Mouse (Mus musculus) liver, embryonic 16.5 days (tissue): ENCODE measurements around the gene Dnah12. TPM values are rescaled to one million over a fixed set of nuclear protein-coding genes. Genes with fewer than 3 reads are reported as not detected.
"Not testable (repeated sequence)": the region's sequence is repeated elsewhere in the genome, so short reads cannot be mapped to it uniquely, and the experiment has no call there.

Experiments used
- ATAC-seq: fragments of 200-750 bp; cut with Nextera tagmentation; 2 replicates; pipeline ENCODE4 v1.8.0; 2017; ENCODE audit warnings: low read depth, mild to moderate bottlenecking, moderate number of reproducible peaks, moderate library complexity
- H3K27ac ChIP-seq: fragments of 300-500 bp; sonication (generic); 2 replicates; pipeline ENCODE4 v1.5.1; 2014; ENCODE audit warnings: mild to moderate bottlenecking, low read length
- H3K27me3 ChIP-seq: fragments of 300-500 bp; sonication (generic); 2 replicates; pipeline ENCODE4 v1.6.1; 2014; ENCODE audit warnings: low read depth, low read length, mixed read lengths; ENCODE audit not compliant: control insufficient read depth, insufficient read depth
- H3K36me3 ChIP-seq: fragments of 300-500 bp; sonication (generic); 2 replicates; pipeline ENCODE4 v1.6.1; 2014; ENCODE audit warnings: mild to moderate bottlenecking; ENCODE audit not compliant: control insufficient read depth, insufficient read depth
- H3K4me1 ChIP-seq: fragments of 300-500 bp; sonication (generic); 2 replicates; pipeline ENCODE4 v1.6.1; 2014; ENCODE audit warnings: low read depth, low read length, mixed read lengths; ENCODE audit not compliant: control insufficient read depth
- H3K4me2 ChIP-seq: fragments of 300-500 bp; sonication (generic); 2 replicates; pipeline ENCODE4 v1.6.1; 2014; ENCODE audit warnings: low read depth, low read length, mixed read lengths
- H3K4me3 ChIP-seq: fragments of 300-500 bp; sonication (generic); 2 replicates; pipeline ENCODE4 v1.5.1; 2014; ENCODE audit warnings: low read depth, mild to moderate bottlenecking, low read length
- H3K9ac ChIP-seq: fragments of 300-500 bp; sonication (generic); 2 replicates; pipeline ENCODE4 v1.6.1; 2014; ENCODE audit warnings: low read depth, low read length
- H3K9me3 ChIP-seq: fragments of 300-500 bp; sonication (generic); replicated peaks from 2 replicates; pipeline ENCODE4 v1.6.1; 2016; ENCODE audit warnings: low read length; ENCODE audit not compliant: control insufficient read depth
- WGBS: fragments of 180-500 bp; shearing (Covaris S2); extraction: QIAGEN DNeasy Blood & Tissue Kit; methylation state at CpG from one replicate; pipeline ENCODE4 v1.1.7; 2014; ENCODE audit not compliant: insufficient replicate concordance; 5-methylcytosine and 5-hydroxymethylcytosine counted together
- polyA plus RNA-seq: library from polyadenylated mRNA; unstranded; fragments of >200 nt; fragmentation: Nextera tagmentation; extraction: Ambion mirVana; gene quantifications from 2 replicates; pipeline ENCODE4 v1.2.1, GENCODE M21; 2015

The Dnah12 gene
- polyA plus RNA-seq, 1 experiment from 2014 or later = 0.01 TPM

DNA sequence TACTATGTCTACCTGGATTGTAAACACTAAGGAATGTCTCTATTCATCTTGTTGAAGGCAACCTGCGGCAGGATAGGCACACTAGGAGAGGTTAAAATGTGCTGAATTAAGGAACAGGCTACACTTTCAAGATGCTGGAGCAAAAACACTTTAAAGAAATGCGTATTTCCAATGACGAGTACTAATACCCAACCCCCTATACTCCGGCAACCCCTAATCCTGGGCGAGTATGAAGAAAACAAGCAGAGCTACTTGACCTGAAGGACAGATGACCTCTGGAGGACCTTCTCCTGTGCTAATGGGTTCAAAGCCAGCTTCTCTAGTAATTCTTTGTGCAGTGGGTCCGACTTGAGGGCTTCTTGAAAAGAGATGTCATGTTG lies 25.1 kb upstream of the Dnah12 start:
- Histone ChIP-seq H3K27me3 (no peaks in the 10 kb centered on the region), H3K9ac (peak overlapping the region; percentile 88), H3K4me1 (peaks cover 15% of the 10 kb centered on the region), H3K4me2 (peak overlapping the region; percentile 84), H3K27ac (peak overlapping the region; percentile 93), H3K9me3 (no peaks in the 10 kb centered on the region), H3K36me3 (peaks cover 9% of the 10 kb centered on the region), H3K4me3 (peak overlapping the region; percentile 83)
- ATAC-seq = no peak
- 9% methylated on average over 6 of the region's 6 CpGs for WGBS

DNA sequence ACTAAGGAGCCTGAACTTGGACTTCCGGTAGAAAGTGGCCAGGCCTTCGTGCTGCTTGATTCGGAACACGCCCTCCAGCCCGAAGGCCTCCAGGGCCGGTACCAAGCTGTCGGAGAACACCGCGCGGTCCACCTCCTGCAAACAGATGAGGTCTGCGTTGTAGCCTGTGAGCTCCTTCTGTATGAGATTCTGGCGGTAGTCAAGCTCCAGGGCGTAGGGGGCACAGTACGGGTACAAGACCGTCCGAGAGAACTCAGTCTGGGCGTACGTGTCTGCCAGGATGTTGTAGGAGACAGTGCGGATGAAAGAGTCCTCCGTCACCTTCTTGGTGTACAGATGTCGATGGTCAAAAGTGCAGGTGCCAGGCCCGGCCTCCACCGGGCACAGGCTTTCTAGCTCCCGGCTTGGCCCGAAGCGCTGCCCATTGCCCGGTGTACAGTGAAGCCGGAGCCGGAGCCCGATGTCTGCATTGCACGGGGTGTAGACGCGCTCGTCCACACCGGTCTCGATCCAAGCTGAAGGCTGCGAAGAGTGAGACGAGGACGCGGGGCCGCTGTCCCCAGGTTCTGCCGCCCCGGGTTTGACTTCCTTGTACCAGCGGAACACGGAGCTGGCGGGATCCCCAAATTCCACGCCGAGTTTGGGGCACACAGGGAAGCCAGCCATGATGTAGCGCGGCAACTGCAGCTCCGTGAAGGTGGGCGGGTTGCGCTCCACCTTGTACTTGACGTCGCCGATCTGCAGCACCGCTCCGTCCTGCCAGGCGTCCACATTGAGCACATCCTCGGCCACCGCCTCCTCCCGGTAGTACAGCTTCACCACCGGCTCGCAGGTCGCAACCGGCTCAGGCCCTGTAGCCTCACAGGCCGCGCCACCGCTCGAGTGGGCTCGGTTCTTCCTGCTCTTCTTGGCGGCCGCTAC lies 24.4 kb upstream of the Dnah12 start:
- peak overlapping the region; percentile 83 for H3K4me3 ChIP-seq
- H3K4me1 ChIP-seq = peaks cover 15% of the 10 kb centered on the region
- peak overlapping the region; percentile 84 for H3K4me2 ChIP-seq
- H3K27ac ChIP-seq = peak overlapping the region; percentile 93
- H3K9me3 ChIP-seq = no peaks in the 10 kb centered on the region
- peak overlapping the region; percentile 88 for H3K9ac ChIP-seq
- no peaks in the 10 kb centered on the region for H3K27me3 ChIP-seq
- under 1% methylated on average over 73 of the region's 73 CpGs for WGBS
- H3K36me3 ChIP-seq = peaks cover 9% of the 10 kb centered on the region
- peak; percentile 59 for ATAC-seq

DNA sequence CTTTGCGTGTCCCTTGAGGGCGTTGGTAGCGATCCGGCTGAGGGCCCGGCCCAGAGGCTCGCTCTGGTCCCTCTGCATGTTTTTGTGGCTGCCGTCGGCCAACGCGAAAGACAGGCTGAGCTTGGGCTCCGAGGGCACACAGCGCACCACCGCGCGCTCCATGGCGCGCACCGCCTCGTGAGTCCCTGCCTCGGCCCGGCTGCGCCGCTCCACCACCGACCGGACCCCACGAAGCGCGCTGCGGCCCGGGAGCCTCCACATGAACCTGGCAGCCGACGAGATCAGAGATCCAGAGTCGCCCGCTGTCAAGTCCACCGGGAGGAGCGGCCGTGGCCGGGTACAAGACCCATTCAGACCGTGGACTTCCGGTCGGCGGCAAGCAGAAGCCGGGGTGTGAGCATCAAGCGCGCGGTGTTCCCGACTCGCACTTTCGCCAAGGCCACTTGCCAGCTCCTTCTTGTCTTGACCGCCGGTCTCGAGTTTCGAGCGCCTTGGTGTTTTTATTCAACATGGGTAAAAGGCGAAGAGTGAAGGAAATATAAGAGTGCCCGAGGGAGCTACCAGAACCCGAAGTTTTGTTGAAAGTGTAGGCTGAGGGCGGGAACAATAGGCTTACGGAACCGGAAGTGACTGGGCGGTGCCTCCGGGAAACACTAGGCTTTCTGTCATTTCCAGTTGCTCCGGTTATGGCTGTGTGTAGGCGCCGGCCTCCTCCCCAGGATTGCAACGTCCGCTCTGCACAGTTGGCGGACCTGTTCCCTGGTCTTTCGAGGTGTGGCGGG lies 23.6 kb upstream of the Dnah12 start, which contains the start of gene Pde12:
Pde12 (minus strand) TSS at position 592 of the 782 bp plus-strand sequence.
- WGBS = under 1% methylated on average over 70 of the region's 70 CpGs
- H3K36me3 ChIP-seq = peaks cover 7% of the 10 kb centered on the region
- H3K9me3 ChIP-seq = no peaks in the 10 kb centered on the region
- H3K4me3 ChIP-seq = peak within 1 kb of the TSS; percentile 83
- peak within 1 kb of the TSS; percentile 84 for H3K4me2 ChIP-seq
- H3K4me1 ChIP-seq = peaks cover 15% of the 10 kb centered on the region
- peak within 1 kb of the TSS; percentile 93 for H3K27ac ChIP-seq
- peak; percentile 85 for ATAC-seq
- peak within 1 kb of the TSS; percentile 88 for H3K9ac ChIP-seq
- no peaks in the 10 kb centered on the region for H3K27me3 ChIP-seq

DNA sequence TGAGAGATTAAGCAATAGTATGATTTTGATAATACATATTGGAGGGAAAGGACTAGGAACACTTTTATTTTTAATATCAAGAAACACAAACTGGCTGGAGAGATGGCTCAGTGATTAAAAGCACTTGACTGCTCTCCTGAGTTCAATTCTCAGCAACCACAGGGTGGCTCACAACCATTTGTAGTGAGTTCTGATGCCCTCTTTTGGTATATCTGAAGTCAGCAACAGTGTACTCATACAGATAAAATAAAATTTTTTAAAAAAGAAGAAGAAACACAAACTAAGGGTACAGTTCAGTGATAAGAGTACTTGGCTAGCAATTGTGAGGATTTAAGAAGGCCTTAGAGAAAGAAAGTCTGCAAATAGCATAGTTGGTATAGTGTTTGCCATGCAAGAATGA lies 22.1 kb upstream of the Dnah12 start:
- H3K9ac ChIP-seq = no peak overlapping the region

DNA sequence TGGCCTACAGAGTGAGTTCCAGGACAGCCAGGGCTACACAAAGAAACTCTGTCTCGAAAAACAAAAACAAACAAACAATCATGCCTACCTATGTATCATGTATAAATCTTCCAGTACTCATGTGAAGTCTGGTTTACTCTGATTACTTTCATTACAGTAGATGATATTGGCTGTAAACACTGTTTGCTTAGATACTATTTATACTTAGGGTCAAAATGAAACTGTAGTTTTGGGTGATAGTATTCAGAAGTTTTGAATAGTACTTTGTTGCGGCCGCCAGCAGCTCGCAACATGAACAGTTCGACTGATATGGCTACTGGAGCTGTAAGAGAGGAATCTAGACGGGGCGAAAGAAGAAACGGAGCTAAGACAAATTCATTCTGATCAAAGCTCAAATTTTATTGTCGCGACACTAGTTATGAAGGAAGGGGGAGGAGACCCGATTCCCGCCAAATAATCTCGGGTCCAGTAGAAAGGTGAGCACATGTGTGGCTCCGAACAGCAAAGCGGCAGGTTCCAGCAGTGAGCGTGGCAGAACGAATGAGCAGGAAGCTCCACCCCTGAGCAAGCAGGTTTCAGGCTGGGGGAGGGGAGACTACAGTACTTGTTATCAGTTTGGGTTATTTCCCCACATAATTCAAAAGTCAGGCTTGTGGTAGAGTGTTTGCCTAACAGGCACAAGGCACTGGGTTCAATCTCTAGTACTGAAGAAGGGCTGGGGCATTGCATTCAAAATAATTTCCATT lies 21.0 kb upstream of the Dnah12 start:
- Histone ChIP-seq H3K4me1 (peaks cover 20% of the 10 kb centered on the region), H3K4me3 (peak overlapping the region; percentile 39), H3K4me2 (peak overlapping the region; percentile 44)
- ATAC-seq, H3K9ac ChIP-seq, H3K27ac ChIP-seq, H3K9me3 ChIP-seq, H3K27me3 ChIP-seq, H3K36me3 ChIP-seq: not testable (repeated sequence)
- 30% methylated on average over 17 of the region's 17 CpGs for WGBS

More for the DNA sequence above, 22.1 kb upstream of the Dnah12 start:
- Histone ChIP-seq H3K9me3 (no peaks in the 10 kb centered on the region), H3K4me2 (peak overlapping the region; percentile 84; the same call in 1 of the 2 replicates), H3K27ac (no peak overlapping the region), H3K36me3 (no peaks in the 10 kb centered on the region), H3K4me1 (peaks cover 27% of the 10 kb centered on the region), H3K4me3 (no peak overlapping the region), H3K27me3 (no peaks in the 10 kb centered on the region)
- ATAC-seq = no peak

DNA sequence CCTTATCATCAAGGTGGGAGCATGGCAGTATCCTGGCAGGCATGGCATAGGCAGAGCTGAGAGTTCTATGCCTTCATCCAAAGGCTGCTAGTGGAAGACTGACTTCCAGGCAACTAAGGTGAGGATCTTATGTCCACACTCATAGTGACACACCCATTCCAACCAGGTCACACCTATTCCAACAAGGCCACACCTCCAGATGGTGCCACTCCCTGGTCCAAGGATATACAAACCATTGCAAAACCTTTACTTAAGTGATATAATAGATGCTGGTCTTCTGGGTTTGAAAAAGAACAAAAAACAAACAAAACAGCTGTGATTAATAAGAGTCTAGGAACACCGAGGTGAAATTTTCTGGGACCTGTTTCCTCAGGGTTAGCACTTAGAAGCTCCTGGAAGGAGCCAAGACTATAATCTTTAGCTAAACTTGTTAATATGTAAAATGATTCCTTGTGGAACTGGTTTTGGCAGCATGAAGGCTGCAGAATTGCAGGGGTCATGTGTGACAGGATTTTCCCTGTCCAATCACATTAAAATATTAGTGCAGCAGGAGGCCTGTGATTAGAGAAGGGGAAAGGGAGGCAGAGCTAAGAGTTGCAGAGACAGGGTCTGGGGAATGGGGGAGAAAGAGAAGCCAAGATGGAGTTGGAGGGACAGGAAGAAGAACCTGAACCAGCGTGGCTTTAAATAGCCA lies 18.5 kb upstream of the Dnah12 start:
- H3K9me3 ChIP-seq, H3K36me3 ChIP-seq, H3K4me2 ChIP-seq, H3K27ac ChIP-seq, H3K9ac ChIP-seq, ATAC-seq, H3K27me3 ChIP-seq, H3K4me3 ChIP-seq: not testable (repeated sequence)
- 74% methylated on average over 2 of the region's 2 CpGs for WGBS
- H3K4me1 ChIP-seq = peaks cover 19% of the 10 kb centered on the region

DNA sequence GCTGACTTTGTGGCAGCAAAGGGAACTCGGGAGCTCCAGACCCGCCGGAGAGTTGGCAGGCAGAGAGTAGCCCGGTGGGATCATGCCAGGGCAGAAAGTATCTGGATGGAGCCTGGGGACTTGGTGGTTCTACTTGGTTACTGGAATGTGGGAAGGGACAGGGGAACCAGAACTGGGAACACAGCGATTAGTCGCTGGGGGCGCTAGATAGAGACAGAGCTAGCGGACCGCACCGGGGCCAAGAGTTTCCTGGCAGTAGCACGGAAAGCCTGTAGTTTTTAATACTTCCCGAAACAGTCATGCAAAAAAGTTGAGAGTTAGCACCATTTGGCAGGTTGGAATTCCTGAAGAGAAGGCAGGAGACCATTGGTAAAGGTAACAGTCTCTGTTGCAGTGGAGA lies 17.7 kb upstream of the Dnah12 start:
- Histone ChIP-seq H3K27me3 (no peaks in the 10 kb centered on the region), H3K9ac (peak overlapping the region; percentile 1; the same call in 1 of the 2 replicates), H3K36me3 (no peaks in the 10 kb centered on the region), H3K9me3 (no peaks in the 10 kb centered on the region), H3K4me1 (peaks cover 18% of the 10 kb centered on the region), H3K4me2 (peak overlapping the region; percentile 58), H3K27ac (no peak overlapping the region), H3K4me3 (peak overlapping the region; percentile 22)
- ATAC-seq = peak; percentile 75
- 27% methylated on average over 12 of the region's 12 CpGs for WGBS

DNA sequence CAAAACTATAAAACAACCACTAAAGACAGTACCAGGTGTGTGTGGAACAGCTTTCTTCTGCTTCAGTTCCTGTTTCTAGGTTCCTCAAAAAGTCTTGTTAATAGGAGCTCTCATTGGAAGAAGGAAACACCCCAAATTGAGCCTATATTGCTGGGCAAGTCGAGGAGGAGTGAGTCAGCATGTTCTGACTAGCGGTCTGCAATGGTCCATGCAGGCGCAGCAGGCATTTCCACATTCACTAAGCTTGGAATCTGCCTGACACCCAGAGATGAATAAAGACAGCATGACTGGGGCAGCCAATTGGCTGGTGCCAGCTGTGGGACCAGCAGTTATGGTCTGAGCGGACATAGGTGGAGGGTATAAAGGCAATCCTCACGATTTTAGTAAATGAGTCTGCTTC lies 17.3 kb upstream of the Dnah12 start:
- no peaks in the 10 kb centered on the region for H3K9me3 ChIP-seq
- H3K36me3 ChIP-seq = no peaks in the 10 kb centered on the region
- WGBS = 37% methylated on average over 5 of the region's 5 CpGs
- H3K27ac ChIP-seq = no peak overlapping the region
- peaks cover 15% of the 10 kb centered on the region for H3K4me1 ChIP-seq
- no peaks in the 10 kb centered on the region for H3K27me3 ChIP-seq
- H3K9ac ChIP-seq = peak overlapping the region; percentile 1; the same call in 1 of the 2 replicates
- ATAC-seq = peak; percentile 82
- H3K4me2 ChIP-seq = peak overlapping the region; percentile 58
- peak overlapping the region; percentile 22 for H3K4me3 ChIP-seq
